Mouse (Mus musculus) limb, embryonic 13.5 days (tissue): ENCODE data around the gene Bax. TPM values are rescaled to one million over a fixed set of nuclear protein-coding genes. Genes with fewer than 3 reads are reported as not detected.

Experiments used
- ATAC-seq: fragments of 200-750 bp; cut with Nextera tagmentation; 2 replicates; pipeline ENCODE4 v1.8.0; 2017; ENCODE audit warnings: low read depth, moderate number of reproducible peaks, moderate TSS enrichment; ENCODE audit not compliant: low FRiP score
- H3K27ac ChIP-seq: fragments of 300-500 bp; sonication (generic); 2 replicates; pipeline ENCODE4 v1.5.1; 2015; ENCODE audit warnings: inconsistent platforms, mild to moderate bottlenecking, moderate library complexity
- H3K27me3 ChIP-seq: fragments of 300-500 bp; sonication (generic); 2 replicates; pipeline ENCODE4 v1.6.1; 2015; ENCODE audit warnings: mild to moderate bottlenecking, inconsistent platforms
- H3K36me3 ChIP-seq: fragments of 300-500 bp; sonication (generic); 2 replicates; pipeline ENCODE4 v1.6.1; 2015; ENCODE audit warnings: inconsistent platforms, mild to moderate bottlenecking, moderate library complexity
- H3K4me1 ChIP-seq: fragments of 300-500 bp; sonication (generic); 2 replicates; pipeline ENCODE4 v1.6.1; 2015; ENCODE audit warnings: inconsistent platforms
- H3K4me2 ChIP-seq: fragments of 300-500 bp; sonication (generic); replicated peaks from 2 replicates; pipeline ENCODE4 v1.6.1; 2015; ENCODE audit warnings: inconsistent platforms, mild to moderate bottlenecking, moderate library complexity
- H3K4me3 ChIP-seq: fragments of 300-500 bp; sonication (generic); 2 replicates; pipeline ENCODE4 v1.5.1; 2015; ENCODE audit warnings: moderate library complexity, mild to moderate bottlenecking, inconsistent platforms
- H3K9ac ChIP-seq: fragments of 300-500 bp; sonication (generic); 2 replicates; pipeline ENCODE4 v1.6.1; 2015; ENCODE audit warnings: mild to moderate bottlenecking, inconsistent platforms
- H3K9me3 ChIP-seq: fragments of 300-500 bp; sonication (generic); 2 replicates; pipeline ENCODE4 v1.6.1; 2016; ENCODE audit warnings: inconsistent platforms
- WGBS: fragments of 180-500 bp; shearing (Covaris S2); methylation state at CpG from one replicate; pipeline ENCODE4 v1.1.7; 2015; 5-methylcytosine and 5-hydroxymethylcytosine counted together
- polyA plus RNA-seq: library from polyadenylated mRNA; unstranded; fragments of >200 nt; fragmentation: Nextera tagmentation; extraction: Ambion mirVana; gene quantifications from 2 replicates; pipeline ENCODE4 v1.2.1, GENCODE M21; 2015

Gene Bax
- polyA plus RNA-seq: 167 and 170 TPM in 2 replicates

GRCm38 (mm10) chr7:45466283-45467089 lies at the start of gene Bax:
Gene Bax, minus strand, starts transcription at chr7:45466898.
- Histone ChIP-seq H3K36me3 (peaks cover 40% of the 10 kb centered on the region), H3K9ac (peak within 1 kb of the TSS; percentile 83), H3K9me3 (no peaks in the 10 kb centered on the region), H3K4me2 (peak within 1 kb of the TSS; percentile 70), H3K27ac (peak within 1 kb of the TSS; percentile 44; the same call in 1 of the 2 replicates), H3K27me3 (no peaks in the 10 kb centered on the region), H3K4me3 (peak within 1 kb of the TSS; percentile 85), H3K4me1 (peaks cover 19% of the 10 kb centered on the region)
- WGBS: under 1% methylated on average over 58 of the region's 58 CpGs
- ATAC-seq: peak; percentile 76

DNA sequence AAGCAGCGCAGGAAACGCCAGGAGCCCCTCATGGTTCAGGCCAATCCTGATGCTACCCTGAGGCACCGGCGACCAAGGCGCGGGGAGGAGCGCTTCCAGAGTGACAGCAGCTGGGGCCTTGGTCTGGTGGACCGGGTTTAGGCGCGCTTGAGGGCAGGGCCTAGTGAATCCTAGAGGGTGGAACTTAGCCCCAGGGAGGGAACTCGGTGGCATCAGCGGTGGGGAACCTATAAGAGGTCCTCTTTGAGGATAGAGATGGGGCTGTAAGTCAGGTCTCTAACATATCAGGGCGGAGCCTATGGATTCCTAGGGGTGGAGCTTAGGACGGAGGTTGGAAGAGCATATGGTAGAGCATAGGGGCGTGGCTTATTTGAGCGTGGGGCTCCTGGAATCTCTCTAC lies 48.7 kb upstream of the Bax start:
- Histone ChIP-seq H3K4me2 (peak overlapping the region; percentile 35), H3K4me1 (peaks cover 14% of the 10 kb centered on the region), H3K4me3 (no peak overlapping the region), H3K9me3 (no peaks in the 10 kb centered on the region), H3K36me3 (no peaks in the 10 kb centered on the region), H3K9ac (0 out of 2 replicates have a peak overlapping the region, but pooled peaks have one; percentile 39), H3K27me3 (no peaks in the 10 kb centered on the region), H3K27ac (no peak overlapping the region)
- WGBS: 21% methylated on average over 16 of the region's 16 CpGs
- ATAC-seq: peak; percentile 22; the same call in 1 of the 2 replicates

- no peaks in the 10 kb centered on the region for H3K27me3 ChIP-seq
- H3K4me1 ChIP-seq: peaks cover 13% of the 10 kb centered on the region
- H3K4me2 ChIP-seq: no peak overlapping the region
- no peak overlapping the region for H3K4me3 ChIP-seq
- no peak overlapping the region for H3K9ac ChIP-seq
- H3K9me3 ChIP-seq: no peaks in the 10 kb centered on the region
- H3K27ac ChIP-seq: no peak overlapping the region
- ATAC-seq: no peak
- no peaks in the 10 kb centered on the region for H3K36me3 ChIP-seq
- 76% methylated on average over 7 of the region's 7 CpGs for WGBS
Measured at GRCm38 (mm10) chr7:45514411-45514810, 47.7 kb upstream of the Bax start.

GRCm38 (mm10) chr7:45509912-45510787 lies 43.5 kb upstream of the Bax start, which contains the start of gene Nucb1:
Gene Nucb1, minus strand, starts transcription at chr7:45510406.
- no peaks in the 10 kb centered on the region for H3K27me3 ChIP-seq
- no peaks in the 10 kb centered on the region for H3K9me3 ChIP-seq
- 1% methylated on average over 44 of the region's 44 CpGs for WGBS
- peaks cover 23% of the 10 kb centered on the region for H3K4me1 ChIP-seq
- peak within 1 kb of the TSS; percentile 86 for H3K27ac ChIP-seq
- H3K4me2 ChIP-seq: peak within 1 kb of the TSS; percentile 96
- peak; percentile 91 for ATAC-seq
- peak within 1 kb of the TSS; percentile 65 for H3K4me3 ChIP-seq
- H3K9ac ChIP-seq: peak within 1 kb of the TSS; percentile 87
- H3K36me3 ChIP-seq: peaks cover 28% of the 10 kb centered on the region

DNA sequence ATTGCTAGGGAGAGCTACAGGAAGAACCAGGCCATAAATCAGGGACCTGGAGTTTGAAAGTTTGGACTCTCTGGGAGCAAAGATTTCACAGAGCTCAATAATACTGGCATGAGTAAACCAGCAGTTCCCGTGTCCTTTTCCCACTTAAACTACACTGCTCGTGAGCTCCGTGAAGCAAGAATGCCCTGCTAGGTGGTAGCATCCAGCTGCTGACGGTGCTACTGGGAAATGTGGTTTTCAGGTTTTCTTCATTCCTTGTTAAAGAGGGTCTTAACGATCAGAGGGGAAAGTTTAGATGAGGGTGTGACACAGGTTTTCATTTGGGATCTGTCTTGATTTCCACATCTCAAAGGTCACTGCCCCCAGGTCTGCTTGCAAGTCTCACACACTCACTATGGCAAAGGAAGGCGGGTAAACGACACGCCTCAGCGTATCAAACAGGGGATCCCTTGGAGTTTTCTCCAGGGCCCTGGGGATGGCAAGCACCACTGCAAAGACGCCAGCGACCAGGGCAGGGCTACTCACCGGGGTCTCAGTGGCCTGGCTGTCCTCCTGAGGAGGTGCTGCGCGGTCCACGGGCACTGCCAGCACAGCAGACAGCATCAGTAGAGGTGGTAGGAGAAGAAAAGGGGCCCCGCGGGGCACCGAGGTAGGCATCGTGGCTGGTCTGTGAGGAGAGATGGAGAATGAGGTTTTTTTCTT lies 42.6 kb upstream of the Bax start:
- 28% methylated on average over 19 of the region's 19 CpGs for WGBS
- Histone ChIP-seq H3K9ac (peak overlapping the region; percentile 87), H3K27me3 (no peaks in the 10 kb centered on the region), H3K4me3 (peak overlapping the region; percentile 65), H3K4me2 (peak overlapping the region; percentile 96), H3K27ac (peak overlapping the region; percentile 86), H3K4me1 (peaks cover 22% of the 10 kb centered on the region), H3K9me3 (no peaks in the 10 kb centered on the region), H3K36me3 (peaks cover 36% of the 10 kb centered on the region)
- ATAC-seq: no peak

DNA sequence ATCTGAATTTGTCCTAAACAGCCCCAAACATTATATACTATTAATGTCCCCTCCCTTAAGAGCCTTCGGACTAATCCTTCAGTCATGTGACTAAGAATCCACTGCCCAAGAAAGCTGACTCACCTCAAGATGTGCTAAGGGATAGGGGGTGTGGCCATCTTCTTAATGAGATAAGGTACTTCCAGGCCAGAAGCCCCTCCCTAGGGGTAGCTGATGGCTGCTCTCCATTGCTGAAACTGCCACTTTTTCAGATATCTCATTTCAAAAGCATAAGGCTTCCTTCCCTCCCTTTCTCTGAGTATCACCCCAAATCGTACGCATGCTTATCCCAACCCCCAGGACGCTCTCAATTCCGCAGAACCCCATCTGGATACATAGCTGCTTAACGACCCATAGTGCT lies 41.9 kb upstream of the Bax start:
- peak overlapping the region; percentile 65 for H3K4me3 ChIP-seq
- WGBS: 77% methylated on average over 6 of the region's 6 CpGs
- peak overlapping the region; percentile 87 for H3K9ac ChIP-seq
- peak overlapping the region; percentile 96 for H3K4me2 ChIP-seq
- no peaks in the 10 kb centered on the region for H3K27me3 ChIP-seq
- H3K27ac ChIP-seq: no peak overlapping the region
- H3K9me3 ChIP-seq: no peaks in the 10 kb centered on the region
- peaks cover 22% of the 10 kb centered on the region for H3K4me1 ChIP-seq
- H3K36me3 ChIP-seq: peaks cover 44% of the 10 kb centered on the region
- ATAC-seq: no peak

DNA sequence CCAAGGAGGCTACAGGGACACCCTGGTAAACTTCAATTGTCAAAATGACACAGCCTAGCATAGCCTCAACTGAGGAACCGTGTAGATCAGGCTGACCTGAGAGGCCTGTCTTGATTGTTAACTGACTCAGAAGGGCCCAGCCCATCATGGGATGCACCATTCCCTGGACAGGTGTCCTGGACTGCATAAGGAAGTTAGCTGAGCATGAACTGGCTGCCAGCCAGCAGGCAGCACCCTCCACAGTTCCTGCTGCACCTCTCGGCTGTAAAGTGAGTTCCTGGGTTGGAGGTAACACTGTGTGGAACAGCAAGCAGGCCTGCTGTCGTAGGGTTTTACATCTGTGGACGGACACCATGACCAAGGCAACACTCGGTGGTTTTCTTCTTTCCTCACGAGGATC lies 40.9 kb upstream of the Bax start:
- no peaks in the 10 kb centered on the region for H3K27me3 ChIP-seq
- ATAC-seq: no peak
- no peak overlapping the region for H3K9ac ChIP-seq
- no peak overlapping the region for H3K4me3 ChIP-seq
- WGBS: 89% methylated on average over 6 of the region's 6 CpGs
- H3K9me3 ChIP-seq: no peaks in the 10 kb centered on the region
- H3K36me3 ChIP-seq: peaks cover 54% of the 10 kb centered on the region
- H3K4me2 ChIP-seq: no peak overlapping the region
- peaks cover 22% of the 10 kb centered on the region for H3K4me1 ChIP-seq
- H3K27ac ChIP-seq: no peak overlapping the region

DNA sequence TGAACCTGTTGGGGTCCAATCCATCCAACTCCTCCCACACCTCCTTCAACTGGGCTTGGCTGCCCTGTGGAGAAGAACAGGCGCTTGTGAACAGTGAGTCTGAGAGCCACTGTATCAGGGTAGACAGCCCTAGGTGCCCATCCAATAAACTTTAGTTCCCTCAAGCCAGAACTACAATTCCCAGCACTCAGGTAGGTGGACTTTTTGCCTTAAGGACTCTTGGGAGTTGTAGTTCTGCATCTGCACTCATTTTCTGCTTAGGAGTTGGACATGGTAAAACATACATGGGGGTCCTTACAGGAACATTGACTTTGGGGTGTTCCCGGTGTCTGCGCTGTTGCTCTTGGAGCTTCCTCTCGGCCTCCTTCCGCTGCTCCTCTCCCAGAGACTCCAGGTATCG lies 31.7 kb upstream of the Bax start:
- no peak for ATAC-seq
- no peak overlapping the region for H3K9ac ChIP-seq
- H3K9me3 ChIP-seq: no peaks in the 10 kb centered on the region
- no peak overlapping the region for H3K27ac ChIP-seq
- WGBS: 91% methylated on average over 6 of the region's 6 CpGs
- peaks cover 97% of the 10 kb centered on the region for H3K36me3 ChIP-seq
- no peak overlapping the region for H3K4me3 ChIP-seq
- H3K27me3 ChIP-seq: no peaks in the 10 kb centered on the region
- no peak overlapping the region for H3K4me2 ChIP-seq
- H3K4me1 ChIP-seq: no peaks in the 10 kb centered on the region

DNA sequence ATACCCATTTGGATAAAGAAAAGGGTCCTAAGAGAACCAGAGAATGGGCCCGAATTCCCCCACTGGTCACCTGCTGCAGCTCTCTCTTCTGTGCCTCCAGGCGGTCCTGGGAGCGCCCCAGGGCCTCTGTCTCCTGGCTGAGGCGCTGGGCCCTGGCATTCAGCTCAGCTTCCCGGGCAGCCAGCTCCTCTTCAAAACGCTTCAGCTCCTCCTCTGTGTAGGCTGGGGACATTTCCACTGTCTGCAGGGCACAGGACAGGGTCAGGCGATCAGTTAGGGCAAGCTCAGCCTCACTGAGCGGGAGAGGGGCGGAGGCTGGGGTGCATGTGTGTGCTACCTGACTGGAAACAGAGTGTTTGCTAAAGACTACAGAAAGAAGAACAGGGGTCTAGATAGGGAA lies 27.9 kb upstream of the Bax start:
- H3K4me3 ChIP-seq: no peak overlapping the region
- H3K4me2 ChIP-seq: no peak overlapping the region
- peaks cover 77% of the 10 kb centered on the region for H3K36me3 ChIP-seq
- no peaks in the 10 kb centered on the region for H3K27me3 ChIP-seq
- H3K9ac ChIP-seq: no peak overlapping the region
- peaks cover 12% of the 10 kb centered on the region for H3K4me1 ChIP-seq
- H3K27ac ChIP-seq: no peak overlapping the region
- no peak for ATAC-seq
- WGBS: 84% methylated on average over 9 of the region's 9 CpGs
- no peaks in the 10 kb centered on the region for H3K9me3 ChIP-seq

- no peaks in the 10 kb centered on the region for H3K9me3 ChIP-seq
- no peak overlapping the region for H3K4me2 ChIP-seq
- ATAC-seq: no peak
- WGBS: 94% methylated on average over 5 of the region's 5 CpGs
- H3K4me1 ChIP-seq: peaks cover 23% of the 10 kb centered on the region
- H3K27ac ChIP-seq: no peak overlapping the region
- H3K36me3 ChIP-seq: peaks cover 61% of the 10 kb centered on the region
- no peaks in the 10 kb centered on the region for H3K27me3 ChIP-seq
- H3K4me3 ChIP-seq: no peak overlapping the region
- H3K9ac ChIP-seq: no peak overlapping the region
Measured at GRCm38 (mm10) chr7:45492951-45493350, 26.3 kb upstream of the Bax start.

DNA sequence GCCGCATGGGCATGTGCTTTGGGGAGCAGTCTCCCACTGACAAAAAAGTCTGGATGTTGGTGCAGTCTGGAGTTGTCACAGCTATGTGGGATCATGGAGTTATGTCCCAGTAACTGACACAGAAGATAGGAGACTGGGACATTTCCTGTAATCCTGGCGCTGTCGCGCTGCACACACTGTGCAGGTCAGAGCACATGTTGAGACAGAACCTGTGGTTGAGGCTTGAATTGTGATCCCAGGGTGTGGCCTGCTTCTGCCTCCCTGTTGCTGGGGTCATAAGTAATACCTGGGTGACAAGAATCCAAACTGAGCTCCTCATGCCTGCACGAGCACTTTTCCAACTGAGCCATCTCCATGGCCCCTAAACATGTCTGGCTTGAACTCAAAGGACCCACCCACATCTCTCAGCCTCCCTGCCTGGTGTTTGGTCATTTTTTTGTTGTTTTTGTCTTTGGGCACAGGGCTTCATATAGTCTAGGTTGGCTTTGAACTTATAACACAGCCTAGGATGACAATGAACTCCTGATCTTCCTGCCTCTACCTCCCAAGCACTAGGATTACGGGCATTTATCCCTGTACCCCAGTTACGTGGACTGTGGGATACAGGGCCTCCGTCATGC lies 25.6 kb upstream of the Bax start:
- H3K9ac ChIP-seq: no peak overlapping the region
- WGBS: 94% methylated on average over 8 of the region's 8 CpGs
- H3K27ac ChIP-seq: no peak overlapping the region
- H3K4me3 ChIP-seq: no peak overlapping the region
- H3K9me3 ChIP-seq: no peaks in the 10 kb centered on the region
- no peak for ATAC-seq
- H3K4me1 ChIP-seq: peaks cover 28% of the 10 kb centered on the region
- H3K36me3 ChIP-seq: peaks cover 55% of the 10 kb centered on the region
- H3K27me3 ChIP-seq: no peaks in the 10 kb centered on the region
- no peak overlapping the region for H3K4me2 ChIP-seq
